Mouse (Mus musculus): ENCODE measurements around the gene Nol12. TPM values are rescaled to one million over a fixed set of nuclear protein-coding genes. Genes with fewer than 3 reads are reported as not detected.

The Nol12 gene
- polyA plus RNA-seq, 1 experiment: 11.7 TPM

DNA sequence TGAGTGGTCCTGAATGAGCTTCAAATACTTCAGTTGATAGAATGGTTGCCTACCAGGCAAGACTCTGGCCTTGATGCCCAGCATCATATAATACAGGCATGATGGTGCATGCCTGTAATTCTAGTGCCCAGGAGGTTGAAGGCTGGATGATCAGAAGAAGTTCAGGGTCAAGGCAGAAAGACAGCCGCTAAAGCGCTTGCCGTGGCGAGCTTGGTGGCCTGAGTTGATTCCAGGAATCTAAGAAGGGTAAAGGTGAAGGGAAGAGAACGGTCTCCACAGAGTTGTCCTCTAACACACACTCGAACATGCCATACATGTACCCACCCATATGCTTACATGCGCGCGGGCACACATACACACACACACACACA, 55.3 kb downstream of the Nol12 start:
- WGBS: 93% methylated on average over 9 of the region's 9 CpGs
- Histone ChIP-seq H3K27me3 (ENCODE audit: control insufficient read depth, insufficient read depth, low read length) (no peaks in the 10 kb centered on the region), H3K4me1 (ENCODE audit: control insufficient read depth, insufficient read depth, insufficient read length, low read length) (no peaks in the 10 kb centered on the region), H3K27ac (ENCODE audit: insufficient read depth, low read depth, low read length) (no peak overlapping the region), H3K36me3 (ENCODE audit: control insufficient read depth, insufficient read depth, low read length) (peaks cover 71% of the 10 kb centered on the region), H3K4me3 (ENCODE audit: low read depth, low read length) (no peak overlapping the region)
- TF ChIP-seq POLR2A (IDR thresholded peaks at IDR 0.05; ENCODE audit: low read depth, low read length): no peak
- TF ChIP-seq CTCF (IDR thresholded peaks at IDR 0.05; ENCODE audit: extremely low read depth, insufficient read length, insufficient replicate concordance, low read depth, low read length): no peak

DNA sequence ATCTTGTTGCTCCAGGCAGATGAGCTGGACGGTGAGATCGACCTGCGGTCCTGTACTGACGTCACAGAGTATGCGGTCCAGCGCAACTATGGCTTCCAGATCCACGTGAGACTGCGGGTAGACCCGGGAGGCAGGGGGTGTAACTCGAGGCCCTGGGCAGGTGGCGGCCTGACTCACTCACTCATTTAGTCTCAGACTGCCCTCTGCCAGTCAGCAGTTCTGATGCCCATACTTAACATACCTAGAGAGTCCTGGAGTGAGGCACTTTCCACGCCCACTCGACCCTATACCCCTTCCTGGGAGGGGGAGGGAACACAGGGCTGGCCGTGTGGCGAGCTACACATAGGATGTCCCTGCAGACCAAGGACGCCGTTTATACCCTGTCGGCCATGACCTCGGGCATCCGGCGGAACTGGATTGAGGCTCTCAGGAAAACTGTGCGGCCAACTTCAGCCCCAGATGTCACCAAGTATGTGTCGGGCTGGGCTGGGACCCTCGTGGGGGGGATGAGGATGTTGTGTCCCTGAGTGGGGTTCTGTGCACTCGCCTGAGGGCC, 56.3 kb downstream of the Nol12 start:
- Histone ChIP-seq H3K4me3 (ENCODE audit: low read depth, low read length) (no peak overlapping the region), H3K27me3 (ENCODE audit: control insufficient read depth, insufficient read depth, low read length) (no peaks in the 10 kb centered on the region), H3K27ac (ENCODE audit: insufficient read depth, low read depth, low read length) (no peak overlapping the region), H3K36me3 (ENCODE audit: control insufficient read depth, insufficient read depth, low read length) (peaks cover 78% of the 10 kb centered on the region), H3K4me1 (ENCODE audit: control insufficient read depth, insufficient read depth, insufficient read length, low read length) (0 out of 2 replicates have a peak, but pooled peaks cover 2% of the 10 kb centered on the region)
- TF ChIP-seq CTCF (IDR thresholded peaks at IDR 0.05; ENCODE audit: extremely low read depth, insufficient read length, insufficient replicate concordance, low read depth, low read length) (no peak), POLR2A (IDR thresholded peaks at IDR 0.05; ENCODE audit: low read depth, low read length) (no peak)
- WGBS: 96% methylated on average over 25 of the region's 25 CpGs

- peak; percentile 8; the same call in 1 of the 2 replicates for TF ChIP-seq CTCF (IDR thresholded peaks at IDR 0.05; ENCODE audit: extremely low read depth, insufficient read length, insufficient replicate concordance, low read depth, low read length)
- no peak for TF ChIP-seq POLR2A (IDR thresholded peaks at IDR 0.05; ENCODE audit: low read depth, low read length)
- no peak overlapping the region for H3K4me3 ChIP-seq (ENCODE audit: low read depth, low read length)
- H3K27ac ChIP-seq (ENCODE audit: insufficient read depth, low read depth, low read length): no peak overlapping the region
- no peaks in the 10 kb centered on the region for H3K27me3 ChIP-seq (ENCODE audit: control insufficient read depth, insufficient read depth, low read length)
- 91% methylated on average over 7 of the region's 7 CpGs for WGBS
- peaks cover 2% of the 10 kb centered on the region; the same call in 1 of the 2 replicates for H3K4me1 ChIP-seq (ENCODE audit: control insufficient read depth, insufficient read depth, insufficient read length, low read length)
- H3K36me3 ChIP-seq (ENCODE audit: control insufficient read depth, insufficient read depth, low read length): peaks cover 83% of the 10 kb centered on the region
These were observed 57.5 kb downstream of the Nol12 start for GRCm38 (mm10) chr15:78992235-78992634.

DNA sequence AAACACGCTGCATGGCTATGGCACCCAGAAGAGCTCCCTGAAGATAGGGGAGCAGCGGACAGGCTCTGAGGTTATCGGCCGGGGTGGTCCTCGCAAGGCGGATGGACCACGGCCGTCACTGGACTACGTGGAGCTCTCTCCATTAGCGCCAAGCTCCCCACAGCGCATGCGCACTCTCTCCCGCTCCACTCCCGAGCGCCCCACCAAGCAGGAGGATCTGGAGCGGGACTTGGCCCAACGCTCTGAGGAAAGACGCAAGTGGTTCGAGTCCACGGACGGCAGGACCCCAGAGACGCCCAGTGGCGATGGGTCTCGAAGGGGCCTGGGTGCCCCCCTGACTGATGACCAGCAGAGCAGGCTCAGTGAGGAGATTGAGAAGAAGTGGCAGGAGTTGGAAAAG, 58.2 kb downstream of the Nol12 start:
- Histone ChIP-seq H3K4me1 (ENCODE audit: control insufficient read depth, insufficient read depth, insufficient read length, low read length) (peaks cover 2% of the 10 kb centered on the region; the same call in 1 of the 2 replicates), H3K36me3 (ENCODE audit: control insufficient read depth, insufficient read depth, low read length) (peaks cover 80% of the 10 kb centered on the region), H3K4me3 (ENCODE audit: low read depth, low read length) (no peak overlapping the region), H3K27ac (ENCODE audit: insufficient read depth, low read depth, low read length) (no peak overlapping the region), H3K27me3 (ENCODE audit: control insufficient read depth, insufficient read depth, low read length) (no peaks in the 10 kb centered on the region)
- WGBS: 98% methylated on average over 24 of the region's 24 CpGs
- TF ChIP-seq POLR2A (IDR thresholded peaks at IDR 0.05; ENCODE audit: low read depth, low read length) (no peak), CTCF (IDR thresholded peaks at IDR 0.05; ENCODE audit: extremely low read depth, insufficient read length, insufficient replicate concordance, low read depth, low read length) (no peak)

Other genes starting within 250 kb of the Nol12 start
- 0.14 and 0.35 TPM in 2 replicates for gene Elfn2, start 216.2 kb upstream of the Nol12 start, polyA plus RNA-seq (2012; rRNA removed)
- gene Mfng, start 161.5 kb upstream of the Nol12 start, polyA plus RNA-seq (2012; rRNA removed): 4.7 and 7.9 TPM in 2 replicates
- 15.8 and 28.3 TPM in 2 replicates for gene Card10, start 131.9 kb upstream of the Nol12 start, polyA plus RNA-seq (2012; rRNA removed)
- gene Cdc42ep1, start 92.3 kb upstream of the Nol12 start, polyA plus RNA-seq (2012; rRNA removed): 18.9 and 26.0 TPM in 2 replicates
- 637 and 2,134 TPM in 2 replicates for gene Lgals2, start 79.4 kb upstream of the Nol12 start, polyA plus RNA-seq (2012; rRNA removed)
- 62.5 and 105 TPM in 2 replicates for gene Gga1, start 57.7 kb upstream of the Nol12 start, polyA plus RNA-seq (2012; rRNA removed)
- gene Gm49510, start 35.3 kb upstream of the Nol12 start, polyA plus RNA-seq (2012; rRNA removed): 0.13 TPM in 1 of 2 replicates, not detected in the other
- gene Sh3bp1, start 35.2 kb upstream of the Nol12 start, polyA plus RNA-seq (2012; rRNA removed): 41.3 and 48.8 TPM in 2 replicates
- 3.9 and 4.2 TPM in 2 replicates for gene Pdxp, start 21.0 kb upstream of the Nol12 start, polyA plus RNA-seq (2012; rRNA removed)
- gene Lgals1, start 8.2 kb upstream of the Nol12 start, polyA plus RNA-seq (2012; rRNA removed): 51.7 and 77.0 TPM in 2 replicates
- gene Triobp, start 12.8 kb downstream of the Nol12 start, polyA plus RNA-seq (2012; rRNA removed): 43.3 and 123 TPM in 2 replicates
- gene H1f0, start 93.5 kb downstream of the Nol12 start, polyA plus RNA-seq (2012; rRNA removed): 120 and 218 TPM in 2 replicates
- gene Galr3, start 107.0 kb downstream of the Nol12 start, polyA plus RNA-seq (2012; rRNA removed): 2.2 and 8.0 TPM in 2 replicates
- gene Ankrd54, start 128.0 kb downstream of the Nol12 start, polyA plus RNA-seq (2012; rRNA removed): 70.4 and 92.7 TPM in 2 replicates
- gene Eif3l, start 140.2 kb downstream of the Nol12 start, polyA plus RNA-seq (2012; rRNA removed): 52.5 and 88.3 TPM in 2 replicates
- 18.8 and 23.8 TPM in 2 replicates for gene Micall1, start 174.0 kb downstream of the Nol12 start, polyA plus RNA-seq (2012; rRNA removed)
- gene Polr2f, start 206.1 kb downstream of the Nol12 start, polyA plus RNA-seq (2012; rRNA removed): 18.3 and 32.2 TPM in 2 replicates
- 0.56 and 1.2 TPM in 2 replicates for gene 1700088E04Rik, start 206.3 kb downstream of the Nol12 start, polyA plus RNA-seq (2012; rRNA removed)
- 2.5 and 2.7 TPM in 2 replicates for gene Sox10, start 230.3 kb downstream of the Nol12 start, polyA plus RNA-seq (2012; rRNA removed)